In the genomic region with DNA sequence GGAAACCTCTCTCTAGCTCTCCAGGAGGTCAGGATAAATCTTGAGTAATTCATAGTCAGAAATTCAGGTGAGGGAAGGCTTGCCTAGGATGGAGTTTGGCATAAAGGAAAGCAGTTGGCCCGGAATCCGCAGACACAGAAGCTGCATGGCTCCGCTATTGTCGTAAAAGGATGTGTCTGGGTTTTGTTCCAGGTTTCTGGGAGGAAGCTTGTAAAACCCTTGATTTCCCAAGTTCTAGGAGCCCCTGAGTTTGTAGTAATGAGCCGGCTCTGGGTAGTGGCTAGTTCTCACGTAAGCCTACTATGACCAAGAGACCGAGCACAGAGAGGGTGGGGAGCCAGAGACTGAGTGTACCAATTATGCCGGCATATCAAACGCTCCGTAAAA, we compare ENCODE assay signal across 7 mouse cellular contexts. TPM values are rescaled to one million over a fixed set of nuclear protein-coding genes. Genes with fewer than 3 reads are reported as not detected.
A peak's percentile ranks its signal among the peaks of the same experiment; 100 is the strongest.
DNase-seq lines count a peak whose midpoint lies in the region; ATAC-seq lines count a peak whose summit lies in the region.

No protein-coding gene starts in this region.

- peaks cover 13% of the 10 kb centered on the region for H3K4me1 ChIP-seq in lung, embryonic 16.5 days (replicated peaks; ENCODE audit: control insufficient read depth, insufficient read depth, low read length)
- peaks cover 17% of the 10 kb centered on the region for H3K4me1 ChIP-seq in liver, embryonic 15.5 days (replicated peaks)

- ATAC-seq in lung, embryonic 16.5 days (ENCODE audit: low read depth) = no peak
- peak; percentile 47 for ATAC-seq in granulocyte monocyte progenitor cell, adult 5-6 weeks (replicated peaks; ENCODE audit: poor library complexity, severe bottlenecking)
- ATAC-seq in liver, embryonic 15.5 days (ENCODE audit: insufficient read depth) = no peak
- no peak for ATAC-seq in activated CD4-positive, CD25-positive, alpha-beta regulatory T cell, adult 4 months

- H3K4me3 ChIP-seq in lung, embryonic 16.5 days (ENCODE audit: low read length) = peak overlapping the region; percentile 12
- H3K4me3 ChIP-seq in liver, embryonic 15.5 days (replicated peaks) = no peak overlapping the region

- WGBS in lung, embryonic 16.5 days = 36% methylated on average over 10 of the region's 10 CpGs
- WGBS in liver, embryonic 15.5 days (ENCODE audit: insufficient replicate concordance) = 19% methylated on average over 10 of the region's 10 CpGs

- H3K27me3 ChIP-seq in lung, embryonic 16.5 days (ENCODE audit: control insufficient read depth, insufficient read depth, low read depth, low read length) = no peaks in the 10 kb centered on the region; the same call in 1 of the 2 replicates
- peaks cover 33% of the 10 kb centered on the region for H3K27me3 ChIP-seq in liver, embryonic 15.5 days

- H3K4me2 ChIP-seq in lung, embryonic 16.5 days (ENCODE audit: low read depth, low read length) = peak overlapping the region; percentile 60
- peak overlapping the region; percentile 49; the same call in 1 of the 2 replicates for H3K4me2 ChIP-seq in liver, embryonic 15.5 days

- H3K36me3 ChIP-seq in lung, embryonic 16.5 days (ENCODE audit: control insufficient read depth, insufficient read depth, low read length) = no peaks in the 10 kb centered on the region
- H3K36me3 ChIP-seq in liver, embryonic 15.5 days (replicated peaks) = no peaks in the 10 kb centered on the region

- peak overlapping the region; percentile 56 for H3K9ac ChIP-seq in lung, embryonic 16.5 days (ENCODE audit: low read length)
- H3K9ac ChIP-seq in liver, embryonic 15.5 days = no peak overlapping the region

- H3K9me3 ChIP-seq in lung, embryonic 16.5 days (ENCODE audit: control insufficient read depth, low read length) = no peaks in the 10 kb centered on the region
- no peaks in the 10 kb centered on the region for H3K9me3 ChIP-seq in liver, embryonic 15.5 days (replicated peaks)

- H3K27ac ChIP-seq in lung, embryonic 16.5 days (ENCODE audit: low read length) = no peak overlapping the region
- no peak overlapping the region for H3K27ac ChIP-seq in liver, embryonic 15.5 days (replicated peaks)

- DNase-seq in lung, postnatal 25 days (ENCODE audit: low spot score) = no peak
- no peak for DNase-seq in spleen, postnatal 10 days (ENCODE audit: low spot score in 2 of 2)
- no peak for DNase-seq in thymus, postnatal 36 days

RNA-seq across cellular contexts. Expression of a gene that starts 52.7 kb away (rescaled TPM):
- polyA plus RNA-seq in lung, embryonic 16.5 days (2015; fragmentation: Nextera tagmentation; extraction: Ambion mirVana) = not detected in 2 replicates
- total RNA-seq in granulocyte monocyte progenitor cell, adult 5-6 weeks (2014; fragmentation: Nextera tagmentation) = not detected in 2 replicates
- total RNA-seq in granulocyte monocyte progenitor cell, adult 5-6 weeks (2017) = not detected in 2 replicates
- not detected in 2 replicates for polyA plus RNA-seq in liver, embryonic 15.5 days (2015; fragmentation: Nextera tagmentation; extraction: Ambion mirVana)
- not detected for polyA plus RNA-seq in activated CD4-positive, CD25-positive, alpha-beta regulatory T cell, adult 4 months (2017; shearing (Covaris generic))
